Mouse (Mus musculus): ENCODE data around the gene Lypd9. TPM values are rescaled to one million over a fixed set of nuclear protein-coding genes. Genes with fewer than 3 reads are reported as not detected.

Lypd9 gene
- polyA plus RNA-seq, 1 experiment from 2014 or later = not detected

DNA sequence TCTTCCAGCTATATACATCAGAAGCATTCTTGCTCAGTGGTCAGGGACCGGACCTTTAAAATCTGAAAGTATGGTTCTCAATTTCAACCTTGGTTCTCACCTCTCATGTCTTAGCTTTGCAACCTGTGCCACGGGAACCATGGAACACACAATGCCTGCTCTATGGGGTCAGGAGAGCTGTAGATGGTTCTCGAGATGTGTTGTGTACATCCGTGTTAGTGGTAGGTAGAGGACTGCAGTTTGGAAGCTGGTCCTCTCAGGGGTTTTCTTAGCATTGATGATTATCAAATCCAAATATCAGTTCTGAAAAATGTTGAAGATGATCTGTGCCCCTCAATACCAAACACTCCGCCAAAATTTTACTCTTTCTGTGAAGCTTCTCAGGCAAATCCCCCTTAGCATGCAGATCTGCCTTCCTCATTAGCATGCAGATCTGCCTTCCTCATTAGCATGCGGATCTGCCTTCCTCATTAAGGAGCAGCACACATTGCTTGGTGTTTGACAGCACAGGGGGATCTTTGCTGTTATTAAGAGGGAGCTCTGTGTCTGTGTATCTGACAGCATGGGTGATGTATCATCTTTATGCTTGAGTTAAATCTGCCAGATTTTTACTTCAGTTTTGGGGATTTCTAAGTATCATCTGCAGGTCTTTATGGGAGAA is 52.6 kb downstream of the Lypd9 start:
- no peak for ATAC-seq
- Histone ChIP-seq H3K27me3 (replicated peaks) (no peaks in the 10 kb centered on the region), H3K4me2 (replicated peaks) (no peak overlapping the region), H3K9ac (no peak overlapping the region), H3K4me1 (replicated peaks) (no peaks in the 10 kb centered on the region), H3K4me3 (replicated peaks) (no peak overlapping the region), H3K27ac (no peak overlapping the region), H3K9me3 (no peaks in the 10 kb centered on the region), H3K36me3 (no peaks in the 10 kb centered on the region)
- WGBS = 70% methylated on average over 6 of the region's 6 CpGs

Other genes with a start within 250 kb of the Lypd9 start
- not detected in 2 replicates for gene 4930438A08Rik, start 178.1 kb downstream of the Lypd9 start, polyA plus RNA-seq (2015; fragmentation: Nextera tagmentation; extraction: Ambion mirVana)
- gene Zfp692, start 145.9 kb downstream of the Lypd9 start, polyA plus RNA-seq (2015; fragmentation: Nextera tagmentation; extraction: Ambion mirVana) = 22.1 and 23.6 TPM in 2 replicates
- 37.0 and 42.7 TPM in 2 replicates for gene Zfp672, start 122.6 kb downstream of the Lypd9 start, polyA plus RNA-seq (2015; fragmentation: Nextera tagmentation; extraction: Ambion mirVana)
- gene Sh3bp5l, start 122.2 kb downstream of the Lypd9 start, polyA plus RNA-seq (2015; fragmentation: Nextera tagmentation; extraction: Ambion mirVana) = 28.5 and 28.6 TPM in 2 replicates
- gene Lypd8, start 73.9 kb downstream of the Lypd9 start, polyA plus RNA-seq (2015; fragmentation: Nextera tagmentation; extraction: Ambion mirVana) = 874 and 977 TPM in 2 replicates
- gene 1810065E05Rik, start 31.8 kb downstream of the Lypd9 start, polyA plus RNA-seq (2015; fragmentation: Nextera tagmentation; extraction: Ambion mirVana) = 0.20 TPM in 1 of 2 replicates, not detected in the other
- gene Gm12253, start 20.4 kb downstream of the Lypd9 start, polyA plus RNA-seq (2015; fragmentation: Nextera tagmentation; extraction: Ambion mirVana) = not detected in 2 replicates
- gene Olfr30, start 9.3 kb upstream of the Lypd9 start, polyA plus RNA-seq (2015; fragmentation: Nextera tagmentation; extraction: Ambion mirVana) = not detected in 2 replicates
- gene Olfr332, start 39.6 kb upstream of the Lypd9 start, polyA plus RNA-seq (2015; fragmentation: Nextera tagmentation; extraction: Ambion mirVana) = not detected in 2 replicates
- gene Olfr331, start 49.6 kb upstream of the Lypd9 start, polyA plus RNA-seq (2015; fragmentation: Nextera tagmentation; extraction: Ambion mirVana) = not detected in 2 replicates
- gene Olfr330, start 81.9 kb upstream of the Lypd9 start, polyA plus RNA-seq (2015; fragmentation: Nextera tagmentation; extraction: Ambion mirVana) = not detected in 2 replicates
- not detected in 2 replicates for gene Olfr329-ps, start 93.5 kb upstream of the Lypd9 start, polyA plus RNA-seq (2015; fragmentation: Nextera tagmentation; extraction: Ambion mirVana)
- 0.05 TPM in 1 of 2 replicates, not detected in the other for gene Olfr328, start 102.7 kb upstream of the Lypd9 start, polyA plus RNA-seq (2015; fragmentation: Nextera tagmentation; extraction: Ambion mirVana)
- not detected in 2 replicates for gene Olfr224, start 117.6 kb upstream of the Lypd9 start, polyA plus RNA-seq (2015; fragmentation: Nextera tagmentation; extraction: Ambion mirVana)
- gene Olfr325, start 124.8 kb upstream of the Lypd9 start, polyA plus RNA-seq (2015; fragmentation: Nextera tagmentation; extraction: Ambion mirVana) = not detected in 2 replicates
- gene Olfr324, start 142.2 kb upstream of the Lypd9 start, polyA plus RNA-seq (2015; fragmentation: Nextera tagmentation; extraction: Ambion mirVana) = not detected in 2 replicates
- gene 2210407C18Rik, start 163.2 kb upstream of the Lypd9 start, polyA plus RNA-seq (2015; fragmentation: Nextera tagmentation; extraction: Ambion mirVana) = 0.19 TPM in 1 of 2 replicates, not detected in the other
- gene Olfr323, start 177.6 kb upstream of the Lypd9 start, polyA plus RNA-seq (2015; fragmentation: Nextera tagmentation; extraction: Ambion mirVana) = not detected in 2 replicates
- 0.16 and 0.23 TPM in 2 replicates for gene Trim58, start 187.5 kb upstream of the Lypd9 start, polyA plus RNA-seq (2015; fragmentation: Nextera tagmentation; extraction: Ambion mirVana)
- not detected in 2 replicates for gene Olfr322, start 205.9 kb upstream of the Lypd9 start, polyA plus RNA-seq (2015; fragmentation: Nextera tagmentation; extraction: Ambion mirVana)
- not detected in 2 replicates for gene Olfr320, start 228.2 kb upstream of the Lypd9 start, polyA plus RNA-seq (2015; fragmentation: Nextera tagmentation; extraction: Ambion mirVana)
- gene Olfr319, start 246.2 kb upstream of the Lypd9 start, polyA plus RNA-seq (2015; fragmentation: Nextera tagmentation; extraction: Ambion mirVana) = not detected in 2 replicates